Mouse (Mus musculus) ES-Bruce4 (cell line): ENCODE measurements around the gene Cfap43.

Experiments used
- CTCF ChIP-seq: IDR thresholded peaks from one replicate; pipeline ENCODE4 v1.8.1; 2011; ENCODE audit warnings: low read depth, low read length
- EP300 ChIP-seq: IDR thresholded peaks from 2 replicates; pipeline ENCODE4 v1.6.1; 2011; ENCODE audit warnings: low read depth, low read length; ENCODE audit not compliant: insufficient read depth
- POLR2A ChIP-seq: IDR thresholded peaks from one replicate; pipeline ENCODE4 v1.8.1; 2011; ENCODE audit warnings: low read length; ENCODE audit not compliant: insufficient read depth

- TF ChIP-seq EP300 (no peak), POLR2A (no peak), CTCF (no peak)
Observed at GRCm38 (mm10) chr19:47953169-47953568, 34.1 kb upstream of the Cfap43 start.
